Mouse (Mus musculus) lung, postnatal 0 days (tissue): ENCODE data around the gene Cyp2t4.

Experiments used
- CTCF ChIP-seq: IDR thresholded peaks from 2 replicates; pipeline ENCODE4 v1.5.1; 2016; ENCODE audit warnings: antibody characterized with exemption, mild to moderate bottlenecking
- EP300 ChIP-seq: IDR thresholded peaks from 2 replicates; pipeline ENCODE4 v1.6.1; 2016; ENCODE audit warnings: antibody characterized with exemption, mild to moderate bottlenecking, control low read depth

DNA sequence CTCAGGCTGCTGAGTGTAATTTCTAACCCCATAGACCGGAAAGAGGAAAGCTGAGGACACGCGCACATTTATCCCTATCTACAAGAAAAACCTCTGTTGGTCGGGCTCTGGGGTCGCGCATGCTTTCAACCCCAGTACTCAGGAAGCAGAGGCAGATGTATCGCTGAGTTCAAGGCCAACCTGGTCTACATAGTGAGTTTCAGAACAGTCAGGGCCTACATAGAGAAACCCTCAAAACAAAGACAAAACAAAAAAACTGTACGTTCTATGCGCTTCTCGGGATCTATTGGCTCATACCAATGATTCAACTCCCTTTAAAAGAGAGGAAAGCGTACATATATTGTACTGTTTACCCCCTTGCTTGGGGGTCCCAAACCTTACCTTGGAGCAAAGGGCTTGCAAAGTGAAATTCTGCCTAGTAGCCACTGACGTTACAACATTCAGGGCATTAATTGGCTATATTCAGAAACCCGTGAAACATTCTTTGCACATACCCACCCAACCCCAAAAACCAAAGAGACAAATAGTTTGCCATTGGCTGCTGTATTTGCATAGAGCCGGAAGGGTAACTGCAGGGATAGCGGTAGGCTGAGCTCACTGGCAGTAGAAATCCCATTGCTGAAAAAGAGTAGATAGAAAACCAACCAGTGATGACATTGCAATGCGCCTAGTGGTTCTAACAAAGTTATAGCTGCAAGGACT is 25.9 kb downstream of the Cyp2t4 start:
- TF ChIP-seq CTCF (no peak), EP300 (no peak; the same call in 1 of the 2 replicates)
